Mouse (Mus musculus) forebrain, embryonic 12.5 days (tissue): ENCODE measurements around the gene Setd2. TPM values are rescaled to one million over a fixed set of nuclear protein-coding genes. Genes with fewer than 3 reads are reported as not detected.

Experiments used
- ATAC-seq: fragments of 200-750 bp; cut with Nextera tagmentation; 2 replicates; pipeline ENCODE4 v1.8.0; 2017; ENCODE audit warnings: moderate TSS enrichment; ENCODE audit not compliant: low FRiP score
- H3K27ac ChIP-seq: fragments of 300-500 bp; sonication (generic); 2 replicates; pipeline ENCODE4 v1.5.1; 2016; ENCODE audit warnings: mild to moderate bottlenecking
- H3K27me3 ChIP-seq: fragments of 300-500 bp; sonication (generic); 2 replicates; pipeline ENCODE4 v1.6.1; 2016; ENCODE audit warnings: mild to moderate bottlenecking
- H3K36me3 ChIP-seq: fragments of 300-500 bp; sonication (generic); replicated peaks from 2 replicates; pipeline ENCODE4 v1.6.1; 2016; ENCODE audit warnings: mild to moderate bottlenecking
- H3K4me1 ChIP-seq: fragments of 300-500 bp; sonication (generic); 2 replicates; pipeline ENCODE4 v1.6.1; 2016
- H3K4me2 ChIP-seq: fragments of 300-500 bp; sonication (generic); 2 replicates; pipeline ENCODE4 v1.6.1; 2016; ENCODE audit warnings: mild to moderate bottlenecking, moderate library complexity
- H3K4me3 ChIP-seq: fragments of 300-500 bp; sonication (generic); replicated peaks from 2 replicates; pipeline ENCODE4 v1.5.1; 2016; ENCODE audit warnings: mild to moderate bottlenecking
- H3K9ac ChIP-seq: fragments of 300-500 bp; sonication (generic); 2 replicates; pipeline ENCODE4 v1.6.1; 2016; ENCODE audit warnings: mild to moderate bottlenecking
- H3K9me3 ChIP-seq: fragments of 300-500 bp; sonication (generic); 2 replicates; pipeline ENCODE4 v1.6.1; 2016
- WGBS: fragments of 180-500 bp; shearing (Covaris S2); methylation state at CpG from one replicate; pipeline ENCODE4 v1.1.7; 2016; 5-methylcytosine and 5-hydroxymethylcytosine counted together
- polyA plus RNA-seq: library from polyadenylated mRNA; unstranded; fragments of >200 nt; fragmentation: Nextera tagmentation; extraction: Ambion mirVana; gene quantifications from 2 replicates; pipeline ENCODE4 v1.2.1, GENCODE M21; 2016

Setd2 gene
- polyA plus RNA-seq, 1 experiment from 2014 or later = 49.7 TPM

DNA sequence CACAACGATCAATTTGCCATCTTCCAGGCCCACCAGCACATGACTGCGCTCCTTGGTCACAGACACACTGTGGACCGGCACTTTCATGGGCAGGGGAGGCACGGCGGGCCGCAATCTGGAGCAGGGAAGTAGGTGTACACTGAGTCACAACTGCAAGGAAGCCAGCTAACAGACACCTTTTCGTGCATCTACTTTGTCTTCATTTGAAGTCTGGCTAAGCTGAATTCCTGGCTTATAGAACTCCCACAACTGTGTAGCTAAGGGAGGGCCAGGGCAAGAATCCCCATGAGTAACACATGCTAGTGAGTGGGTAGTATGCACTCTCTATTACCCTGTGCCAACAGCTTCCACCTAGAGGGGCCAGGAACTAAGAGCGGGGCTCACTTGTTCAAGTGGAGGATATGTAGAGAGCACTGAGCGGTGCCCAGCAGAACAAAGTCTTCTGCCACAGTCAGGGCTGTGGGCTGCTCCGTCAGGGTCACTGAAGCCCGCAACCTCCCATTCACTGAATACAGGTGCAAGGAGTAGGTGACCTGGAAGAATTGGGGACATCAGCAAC, 93.0 kb downstream of the Setd2 start:
- H3K36me3 ChIP-seq = peaks cover 16% of the 10 kb centered on the region; the same call in 1 of the 2 replicates
- peak overlapping the region; percentile 54 for H3K4me3 ChIP-seq
- H3K27me3 ChIP-seq = no peaks in the 10 kb centered on the region
- peaks cover 22% of the 10 kb centered on the region for H3K4me1 ChIP-seq
- no peak for ATAC-seq
- no peaks in the 10 kb centered on the region for H3K9me3 ChIP-seq
- peak overlapping the region; percentile 83 for H3K27ac ChIP-seq
- H3K4me2 ChIP-seq = peak overlapping the region; percentile 75
- peak overlapping the region; percentile 69 for H3K9ac ChIP-seq
- WGBS = 70% methylated on average over 11 of the region's 11 CpGs

DNA sequence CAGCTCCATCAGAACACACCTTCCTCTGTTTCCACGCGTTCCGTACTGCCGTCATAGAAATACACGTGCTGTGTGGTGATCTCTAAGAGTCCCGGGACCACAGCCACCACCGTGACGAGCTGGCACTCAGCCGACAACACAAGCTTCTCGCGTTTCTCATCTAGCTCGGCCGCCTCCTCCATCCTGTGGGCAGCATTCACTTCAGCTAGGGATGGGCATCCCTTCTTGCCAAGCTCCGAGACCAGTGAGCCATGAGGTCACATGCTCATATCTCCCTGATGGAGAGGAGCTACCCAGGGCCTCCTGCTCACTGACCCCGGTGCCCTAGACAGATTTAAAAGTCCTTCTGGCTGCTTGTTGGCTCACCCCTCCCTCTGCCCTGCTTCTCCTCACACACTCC, 97.8 kb downstream of the Setd2 start:
- Histone ChIP-seq H3K4me2 (no peak overlapping the region), H3K27me3 (peaks cover 42% of the 10 kb centered on the region), H3K4me3 (no peak overlapping the region), H3K9me3 (no peaks in the 10 kb centered on the region), H3K36me3 (no peaks in the 10 kb centered on the region), H3K4me1 (peaks cover 22% of the 10 kb centered on the region), H3K27ac (no peak overlapping the region), H3K9ac (no peak overlapping the region)
- WGBS = 92% methylated on average over 15 of the region's 15 CpGs
- no peak for ATAC-seq

DNA sequence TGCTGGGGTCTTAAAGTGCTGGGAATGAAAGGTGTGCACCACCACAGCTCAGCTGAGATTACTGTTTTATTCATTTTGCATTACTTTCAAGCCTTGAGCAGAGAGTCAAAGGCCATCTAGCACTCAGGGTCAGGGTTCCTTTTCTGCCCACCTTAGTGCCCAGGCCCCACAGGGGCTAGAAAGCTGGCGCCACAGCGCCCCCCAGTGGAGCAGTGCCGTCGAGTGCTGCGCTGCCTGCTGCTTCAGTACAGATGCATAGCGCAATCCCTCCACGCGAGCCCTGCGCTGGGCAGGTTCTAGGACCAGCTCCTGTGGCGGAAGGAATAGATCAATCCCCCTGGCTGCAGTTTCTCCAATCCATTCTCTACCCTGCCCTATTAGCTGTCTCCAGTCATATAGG, 98.8 kb downstream of the Setd2 start:
- no peaks in the 10 kb centered on the region for H3K36me3 ChIP-seq
- peak; percentile 63 for ATAC-seq

DNA sequence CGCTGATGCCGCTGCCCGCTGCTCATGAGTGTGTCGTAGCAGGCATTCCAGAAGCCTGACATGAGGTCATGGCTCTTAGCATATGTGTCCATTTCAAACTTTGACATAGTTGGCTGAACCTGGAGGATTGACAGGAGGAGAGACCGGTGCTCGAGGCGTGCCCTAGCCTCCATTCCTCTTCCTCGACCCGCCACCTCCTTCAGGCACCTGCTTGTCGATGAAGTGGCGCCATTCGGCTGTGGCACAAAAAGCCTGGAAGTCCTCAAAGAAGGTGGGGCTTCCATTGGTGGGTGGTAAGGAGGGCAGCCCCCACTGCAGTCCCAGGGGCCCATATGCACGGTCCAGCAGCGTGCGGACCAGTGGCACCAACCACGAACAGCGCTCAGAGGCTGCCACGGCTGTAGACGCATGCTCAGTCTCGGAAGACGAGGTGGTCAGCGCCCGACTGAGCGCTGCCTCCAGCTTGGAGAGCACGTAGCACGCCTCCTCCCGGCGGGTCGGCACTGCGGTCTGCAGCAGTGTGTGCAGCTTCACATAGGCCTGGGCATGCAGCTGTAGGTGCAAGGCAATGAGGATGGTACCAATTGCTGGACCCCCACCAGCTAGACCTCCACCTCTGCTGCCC, 99.4 kb downstream of the Setd2 start:
- WGBS = 20% methylated on average over 30 of the region's 30 CpGs

More for the DNA sequence above, 98.8 kb downstream of the Setd2 start:
- peak overlapping the region; percentile 60 for H3K4me2 ChIP-seq
- H3K4me3 ChIP-seq = peak overlapping the region; percentile 33
- H3K27ac ChIP-seq = no peak overlapping the region
- no peaks in the 10 kb centered on the region for H3K9me3 ChIP-seq
- H3K4me1 ChIP-seq = peaks cover 19% of the 10 kb centered on the region
- 9% methylated on average over 10 of the region's 10 CpGs for WGBS
- peaks cover 51% of the 10 kb centered on the region for H3K27me3 ChIP-seq
- 0 out of 2 replicates have a peak overlapping the region, but pooled peaks have one; percentile 44 for H3K9ac ChIP-seq

DNA sequence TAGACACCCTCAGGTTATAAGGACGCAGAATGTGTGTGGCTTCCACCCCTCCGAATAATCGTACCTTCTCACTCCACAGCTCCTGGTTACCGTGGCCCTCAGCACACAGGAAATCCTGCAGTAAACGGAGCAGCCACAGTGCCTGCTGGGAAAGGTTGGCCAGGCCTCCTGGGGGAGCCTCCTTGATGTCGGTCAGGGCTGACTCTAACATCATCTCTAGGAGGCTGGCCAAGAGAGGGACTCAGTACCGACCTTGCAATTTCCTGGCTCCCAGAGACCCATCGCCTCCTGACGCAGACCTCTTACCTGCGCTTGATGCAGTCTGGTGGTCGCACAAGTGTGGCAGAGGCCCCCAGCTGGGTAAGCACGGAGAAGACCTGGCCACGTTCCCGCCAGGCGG, 100.3 kb downstream of the Setd2 start:
- no peak overlapping the region for H3K4me3 ChIP-seq
- H3K9ac ChIP-seq = no peak overlapping the region
- H3K27ac ChIP-seq = no peak overlapping the region
- H3K4me2 ChIP-seq = no peak overlapping the region
- H3K4me1 ChIP-seq = peaks cover 19% of the 10 kb centered on the region
- WGBS = 87% methylated on average over 15 of the region's 15 CpGs
- peaks cover 55% of the 10 kb centered on the region for H3K27me3 ChIP-seq
- ATAC-seq = no peak
- no peaks in the 10 kb centered on the region for H3K36me3 ChIP-seq
- no peaks in the 10 kb centered on the region for H3K9me3 ChIP-seq

More for the DNA sequence above, 99.4 kb downstream of the Setd2 start:
- H3K9ac ChIP-seq = peak overlapping the region; percentile 44; the same call in 1 of the 2 replicates
- no peak overlapping the region for H3K27ac ChIP-seq
- peak overlapping the region; percentile 60 for H3K4me2 ChIP-seq
- ATAC-seq = peak; percentile 63; the same call in 1 of the 2 replicates
- H3K36me3 ChIP-seq = no peaks in the 10 kb centered on the region
- peaks cover 55% of the 10 kb centered on the region for H3K27me3 ChIP-seq
- peak overlapping the region; percentile 33 for H3K4me3 ChIP-seq
- H3K9me3 ChIP-seq = no peaks in the 10 kb centered on the region
- peaks cover 19% of the 10 kb centered on the region for H3K4me1 ChIP-seq

DNA sequence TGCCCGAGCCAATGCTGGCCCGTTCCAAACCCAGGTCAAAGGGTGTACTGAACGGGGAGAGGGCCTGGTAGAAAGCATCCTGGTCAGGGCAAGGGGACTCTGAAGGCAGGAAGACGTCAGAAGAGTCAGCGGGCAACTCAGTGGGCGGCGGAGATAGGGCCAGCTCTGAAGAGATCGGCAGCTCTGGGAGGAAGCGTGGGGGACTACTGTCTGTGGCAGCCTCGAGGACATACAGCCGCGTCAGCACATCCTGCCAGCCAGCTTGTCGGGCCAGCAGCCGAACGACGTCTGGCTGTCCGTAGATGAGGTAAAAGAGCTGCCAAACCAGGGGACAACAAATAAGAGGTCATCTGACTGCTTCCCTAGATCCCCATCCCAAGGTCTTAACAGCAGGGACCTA, 101.5 kb downstream of the Setd2 start:
- no peak overlapping the region for H3K9ac ChIP-seq
- WGBS = 83% methylated on average over 17 of the region's 17 CpGs
- no peaks in the 10 kb centered on the region for H3K9me3 ChIP-seq
- no peak overlapping the region for H3K4me2 ChIP-seq
- H3K4me1 ChIP-seq = peaks cover 19% of the 10 kb centered on the region
- H3K4me3 ChIP-seq = no peak overlapping the region
- H3K27me3 ChIP-seq = peaks cover 55% of the 10 kb centered on the region
- H3K36me3 ChIP-seq = 0 out of 2 replicates have a peak, but pooled peaks cover 3% of the 10 kb centered on the region
- no peak for ATAC-seq
- H3K27ac ChIP-seq = no peak overlapping the region

DNA sequence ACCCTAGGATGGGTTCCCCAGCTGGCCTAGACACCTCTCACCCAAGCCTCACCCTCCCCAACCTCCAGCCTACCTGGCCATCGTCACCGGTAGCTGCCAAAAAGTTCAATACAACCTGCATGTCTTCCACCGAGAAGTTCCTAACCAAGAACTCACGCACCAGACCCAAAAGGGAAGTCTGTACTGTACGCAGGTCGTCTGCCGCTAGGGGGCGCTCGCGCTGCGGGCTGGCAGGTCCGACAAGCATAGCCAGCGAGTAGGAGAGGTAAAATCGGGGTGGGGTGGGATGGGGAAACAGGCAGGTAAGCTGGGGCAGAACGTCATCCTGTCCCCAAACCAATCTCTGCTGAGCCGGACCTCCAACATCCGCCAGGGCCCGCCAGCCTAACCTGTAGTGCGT, 102.8 kb downstream of the Setd2 start:
- 6% methylated on average over 19 of the region's 19 CpGs for WGBS
- no peak overlapping the region for H3K9ac ChIP-seq
- peak; percentile 59; the same call in 1 of the 2 replicates for ATAC-seq
- H3K36me3 ChIP-seq = 0 out of 2 replicates have a peak, but pooled peaks cover 3% of the 10 kb centered on the region
- H3K4me2 ChIP-seq = no peak overlapping the region
- no peak overlapping the region for H3K27ac ChIP-seq
- H3K9me3 ChIP-seq = no peaks in the 10 kb centered on the region
- H3K27me3 ChIP-seq = peaks cover 55% of the 10 kb centered on the region
- H3K4me3 ChIP-seq = no peak overlapping the region
- H3K4me1 ChIP-seq = peaks cover 19% of the 10 kb centered on the region

DNA sequence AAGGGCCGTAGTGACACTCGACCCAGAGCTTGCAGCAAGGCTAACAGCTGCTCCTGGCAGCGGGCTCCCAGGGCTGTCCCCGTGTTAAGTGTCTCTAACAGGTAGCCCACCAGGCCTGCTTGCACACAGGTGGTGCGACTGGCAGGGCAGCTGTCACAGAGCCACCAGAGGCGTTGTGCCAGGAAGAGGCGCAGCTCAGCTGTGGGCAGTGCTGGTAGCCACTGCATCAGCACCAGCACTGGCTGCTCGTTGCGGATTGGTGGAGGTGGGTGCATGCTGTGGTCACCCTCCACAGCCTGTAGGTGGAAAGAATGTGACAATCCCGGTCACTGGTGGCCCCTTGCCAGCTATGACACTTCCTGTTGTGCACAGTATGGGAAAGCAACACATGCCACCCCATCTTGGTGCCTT, 106.2 kb downstream of the Setd2 start:
- Histone ChIP-seq H3K4me3 (no peak overlapping the region), H3K4me2 (no peak overlapping the region), H3K9me3 (no peaks in the 10 kb centered on the region), H3K4me1 (peaks cover 9% of the 10 kb centered on the region; the same call in 1 of the 2 replicates), H3K36me3 (0 out of 2 replicates have a peak, but pooled peaks cover 3% of the 10 kb centered on the region), H3K27me3 (peaks cover 24% of the 10 kb centered on the region), H3K9ac (no peak overlapping the region), H3K27ac (no peak overlapping the region)
- 88% methylated on average over 10 of the region's 10 CpGs for WGBS
- ATAC-seq = no peak

DNA sequence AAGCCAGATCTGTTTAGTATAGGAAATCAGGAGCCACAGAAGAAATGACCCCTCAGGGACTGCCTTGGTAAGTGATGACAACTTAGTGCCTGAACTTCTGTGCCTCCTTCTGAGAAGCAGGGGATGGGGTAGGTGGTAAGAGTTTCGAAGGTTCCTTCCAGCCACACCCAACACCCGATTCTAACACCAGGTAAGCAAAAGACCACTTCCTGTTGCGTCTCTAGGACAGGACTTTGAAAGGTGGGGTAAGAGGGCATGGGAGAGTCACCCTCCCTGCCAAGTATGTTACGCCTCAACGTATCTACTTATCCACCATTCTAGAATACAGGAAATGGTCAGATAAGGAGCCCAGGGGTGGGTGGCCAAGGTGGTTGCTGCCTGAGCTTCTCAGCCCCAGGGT, 108.6 kb downstream of the Setd2 start:
- ATAC-seq = no peak
- peaks cover 5% of the 10 kb centered on the region; the same call in 1 of the 2 replicates for H3K27me3 ChIP-seq
- H3K4me2 ChIP-seq = no peak overlapping the region
- no peaks in the 10 kb centered on the region for H3K9me3 ChIP-seq
- no peak overlapping the region for H3K9ac ChIP-seq
- no peaks in the 10 kb centered on the region for H3K4me1 ChIP-seq
- no peak overlapping the region for H3K4me3 ChIP-seq
- no peak overlapping the region for H3K27ac ChIP-seq
- WGBS = 90% methylated on average over 5 of the region's 5 CpGs
- H3K36me3 ChIP-seq = 0 out of 2 replicates have a peak, but pooled peaks cover 3% of the 10 kb centered on the region

DNA sequence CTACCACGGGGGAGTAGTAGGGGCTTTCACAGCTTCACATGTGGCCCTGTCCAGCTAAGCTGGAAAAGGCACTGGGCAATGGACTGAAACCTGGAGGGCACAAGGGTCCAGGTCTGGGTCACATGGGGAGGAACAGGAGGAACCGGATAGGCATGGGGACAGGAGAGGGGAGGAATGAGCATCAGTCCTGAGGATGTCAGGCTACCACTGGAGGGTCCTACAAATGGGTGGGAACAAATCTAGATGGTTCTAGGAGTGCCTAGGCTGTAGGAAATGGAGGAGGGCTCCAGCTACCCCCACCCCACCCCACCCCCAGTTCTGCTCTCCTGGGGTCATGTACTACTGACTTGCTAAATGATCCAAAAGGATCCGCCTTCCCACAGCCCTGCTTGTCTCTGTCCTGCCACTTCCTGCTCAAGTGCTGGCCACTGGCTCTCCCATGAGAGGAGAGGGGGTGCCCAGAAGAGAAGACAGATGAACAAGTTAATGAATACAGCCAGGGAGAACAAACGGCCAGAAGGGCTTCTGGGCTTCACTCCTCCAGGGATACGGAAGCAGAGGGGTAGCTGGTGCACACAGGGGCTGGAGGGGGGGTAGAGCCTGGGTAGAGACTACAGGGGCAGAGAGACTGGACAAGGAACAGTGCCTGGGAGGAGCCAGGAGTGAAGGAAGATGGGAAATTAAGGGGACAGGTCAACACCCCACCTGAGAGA, 110.6 kb downstream of the Setd2 start:
- H3K4me3 ChIP-seq = no peak overlapping the region
- no peak overlapping the region for H3K9ac ChIP-seq
- no peak overlapping the region for H3K4me2 ChIP-seq
- H3K4me1 ChIP-seq = no peaks in the 10 kb centered on the region
- H3K36me3 ChIP-seq = 0 out of 2 replicates have a peak, but pooled peaks cover 2% of the 10 kb centered on the region
- WGBS = 62% methylated on average over 5 of the region's 5 CpGs
- no peak overlapping the region for H3K27ac ChIP-seq
- ATAC-seq = no peak
- H3K9me3 ChIP-seq = no peaks in the 10 kb centered on the region
- H3K27me3 ChIP-seq = no peaks in the 10 kb centered on the region

DNA sequence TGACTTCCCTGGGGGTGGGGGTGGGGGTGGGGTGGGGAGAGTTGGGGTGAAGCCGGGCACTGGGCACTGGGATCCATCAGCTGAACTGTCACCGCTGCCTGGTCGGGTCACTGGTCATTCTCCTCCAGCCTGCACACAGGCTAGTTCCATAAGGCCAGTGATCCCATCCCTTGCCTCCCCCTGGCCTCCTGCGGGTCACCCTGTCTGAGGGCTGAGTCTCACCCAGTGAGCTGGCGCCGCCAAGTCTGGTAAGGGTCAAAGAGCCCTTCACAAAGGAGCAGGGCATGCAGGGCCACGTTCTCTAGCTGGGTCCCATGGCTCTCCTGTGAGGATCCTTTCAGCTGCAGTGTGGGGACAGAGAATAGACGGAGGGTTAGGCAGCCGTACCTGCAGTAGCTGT, 111.4 kb downstream of the Setd2 start:
- Histone ChIP-seq H3K4me2 (no peak overlapping the region), H3K9ac (no peak overlapping the region), H3K9me3 (no peaks in the 10 kb centered on the region), H3K4me1 (no peaks in the 10 kb centered on the region), H3K27me3 (no peaks in the 10 kb centered on the region), H3K27ac (no peak overlapping the region), H3K4me3 (no peak overlapping the region), H3K36me3 (no peaks in the 10 kb centered on the region)
- 64% methylated on average over 9 of the region's 9 CpGs for WGBS
- ATAC-seq = no peak

DNA sequence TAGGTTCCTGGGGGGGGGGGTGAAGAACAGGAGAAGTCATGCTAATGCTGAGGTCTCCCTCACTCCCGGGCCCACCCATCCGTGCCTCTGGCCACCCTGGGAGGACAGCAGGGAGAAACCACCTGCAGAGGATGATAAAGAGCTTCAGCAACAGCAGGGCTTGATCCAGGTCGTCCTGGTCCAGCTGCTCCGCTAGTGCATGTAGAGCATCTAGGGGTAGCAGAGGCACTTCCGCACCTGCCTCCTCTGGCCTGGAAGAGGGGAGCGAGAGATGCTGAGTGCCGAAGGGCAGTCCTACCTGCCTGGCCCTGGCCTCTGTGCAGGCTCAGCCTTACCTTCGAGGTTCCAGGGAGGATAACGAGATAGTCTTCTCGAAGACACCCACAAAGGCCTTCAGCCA, 111.9 kb downstream of the Setd2 start:
- Histone ChIP-seq H3K27me3 (no peaks in the 10 kb centered on the region), H3K36me3 (no peaks in the 10 kb centered on the region), H3K4me2 (no peak overlapping the region), H3K9me3 (no peaks in the 10 kb centered on the region), H3K27ac (no peak overlapping the region), H3K4me3 (no peak overlapping the region), H3K9ac (no peak overlapping the region), H3K4me1 (peaks cover 2% of the 10 kb centered on the region)
- no peak for ATAC-seq
- WGBS = 88% methylated on average over 10 of the region's 10 CpGs
